Mouse (Mus musculus): ENCODE results near the gene Myo9b. TPM values are rescaled to one million over a fixed set of nuclear protein-coding genes. Genes with fewer than 3 reads are reported as not detected.
"Not testable (repeated sequence)": the region's sequence is repeated elsewhere in the genome, so short reads cannot be mapped to it uniquely, and the experiment has no call there.

Myo9b gene
- polyA plus RNA-seq, 1 experiment from 2014 or later = 71.2 TPM

GRCm38 (mm10) chr8:71291351-71291750, 18.8 kb downstream of the Myo9b start:
- CTCF ChIA-PET = no interaction called here
- ATAC-seq = no peak

GRCm38 (mm10) chr8:71293930-71294329, 21.4 kb downstream of the Myo9b start:
- DNase-seq (ENCODE audit: low read depth, low spot score); H3K27me3 ChIP-seq; CTCF ChIA-PET; ATAC-seq: not testable (repeated sequence)
- POLR2A ChIA-PET = interaction anchor here (1.1 kb wide), 1 partner anchor 30 kb away, joined by 3 read pairs; no protein-coding TSS in a partner anchor
- in situ Hi-C loops (cut with MboI; ENCODE audit: low pct_unique_long_range_greater_than_20kb) = loop anchor here (25.0 kb wide), 1 partner anchor 843 kb away; the partner anchor contains the start of gene Tpm4

More at GRCm38 (mm10) chr8:71291351-71291750, 18.8 kb downstream of the Myo9b start:
- H3K27me3 ChIP-seq = no peaks in the 10 kb centered on the region
- POLR2A ChIA-PET = no interaction called here
- DNase-seq (ENCODE audit: low read depth, low spot score) = no peak
- in situ Hi-C loops (cut with MboI; ENCODE audit: low pct_unique_long_range_greater_than_20kb) = loop anchor here (25.0 kb wide), 1 partner anchor 846 kb away; the partner anchor contains the start of gene Tpm4
- no peak for TF ChIP-seq CTCF (IDR thresholded peaks at IDR 0.05)

GRCm38 (mm10) chr8:71296188-71296621, 23.7 kb downstream of the Myo9b start:
- ATAC-seq (no peak), DNase-seq (ENCODE audit: low read depth, low spot score) (no peak)
- in situ Hi-C loops (cut with MboI; ENCODE audit: low pct_unique_long_range_greater_than_20kb) = loop anchor here (25.0 kb wide), 1 partner anchor 841 kb away; the partner anchor contains the start of gene Tpm4
- no peak for TF ChIP-seq CTCF (IDR thresholded peaks at IDR 0.05)
- ChIA-PET CTCF (interaction anchor here (1.1 to 1.7 kb wide), 5 partner anchors 9 to 29 kb away, joined by 3 to 6 read pairs (median 3); no protein-coding TSS in a partner anchor), POLR2A (no interaction called here)
- H3K27me3 ChIP-seq = no peaks in the 10 kb centered on the region

GRCm38 (mm10) chr8:71296784-71297183, 24.3 kb downstream of the Myo9b start:
- TF ChIP-seq CTCF (IDR thresholded peaks at IDR 0.05) = no peak
- CTCF ChIA-PET = interaction anchor here (1.1 to 1.7 kb wide), 6 partner anchors 10 to 29 kb away, joined by 3 to 6 read pairs (median 3); no protein-coding TSS in a partner anchor
- DNase-seq (ENCODE audit: low read depth, low spot score) (no peak), ATAC-seq (no peak)
- no peaks in the 10 kb centered on the region for H3K27me3 ChIP-seq
- POLR2A ChIA-PET = no interaction called here
- in situ Hi-C loops (cut with MboI; ENCODE audit: low pct_unique_long_range_greater_than_20kb) = loop anchor here (25.0 kb wide), 1 partner anchor 841 kb away; the partner anchor contains the start of gene Tpm4

GRCm38 (mm10) chr8:71297439-71297838, 24.9 kb downstream of the Myo9b start:
- DNase-seq (ENCODE audit: low read depth, low spot score) = no peak
- no peak for TF ChIP-seq CTCF (IDR thresholded peaks at IDR 0.05)
- CTCF ChIA-PET = interaction anchor here (0.8 to 1.7 kb wide), 6 partner anchors 9 to 20 kb away, joined by 3 to 6 read pairs (median 4); no protein-coding TSS in a partner anchor

GRCm38 (mm10) chr8:71299716-71300115, 27.2 kb downstream of the Myo9b start:
- ChIA-PET CTCF (interaction anchor here (1.1 to 2.3 kb wide), 2 partner anchors 9 to 15 kb away, joined by 3 to 6 read pairs; no protein-coding TSS in a partner anchor), POLR2A (no interaction called here)
- TF ChIP-seq CTCF (IDR thresholded peaks at IDR 0.05) = no peak
- ATAC-seq (no peak), DNase-seq (ENCODE audit: low read depth, low spot score) (no peak)
- in situ Hi-C loops (cut with MboI; ENCODE audit: low pct_unique_long_range_greater_than_20kb) = loop anchor here (25.0 kb wide), 1 partner anchor 838 kb away; the partner anchor contains the start of gene Tpm4
- no peaks in the 10 kb centered on the region for H3K27me3 ChIP-seq

More at GRCm38 (mm10) chr8:71297439-71297838, 24.9 kb downstream of the Myo9b start:
- no peaks in the 10 kb centered on the region for H3K27me3 ChIP-seq
- ATAC-seq = no peak
- in situ Hi-C loops (cut with MboI; ENCODE audit: low pct_unique_long_range_greater_than_20kb) = loop anchor here (25.0 kb wide), 1 partner anchor 840 kb away; the partner anchor contains the start of gene Tpm4
- POLR2A ChIA-PET = interaction anchor here (0.6 kb wide), 1 partner anchor 970 kb away, joined by 5 read pairs; no protein-coding TSS in a partner anchor

GRCm38 (mm10) chr8:71302788-71303187, 30.3 kb downstream of the Myo9b start:
- no peak for TF ChIP-seq CTCF (IDR thresholded peaks at IDR 0.05)
- in situ Hi-C loops (cut with MboI; ENCODE audit: low pct_unique_long_range_greater_than_20kb) = no loop called here
- ChIA-PET CTCF (no interaction called here), POLR2A (no interaction called here)
- no peak for DNase-seq (ENCODE audit: low read depth, low spot score)
- ATAC-seq = no peak
- H3K27me3 ChIP-seq = no peaks in the 10 kb centered on the region

- in situ Hi-C loops (cut with MboI; ENCODE audit: low pct_unique_long_range_greater_than_20kb) = no loop called here
- ChIA-PET POLR2A (no interaction called here), CTCF (no interaction called here)
- ATAC-seq = no peak
- no peak for TF ChIP-seq CTCF (IDR thresholded peaks at IDR 0.05)
- H3K27me3 ChIP-seq = no peaks in the 10 kb centered on the region
- no peak for DNase-seq (ENCODE audit: low read depth, low spot score)
These were observed 31.1 kb downstream of the Myo9b start for GRCm38 (mm10) chr8:71303632-71304031.

- POLR2A ChIA-PET = interaction anchor here (0.6 kb wide), 1 partner anchor 30 kb away, joined by 4 read pairs; no protein-coding TSS in a partner anchor
- no peak for DNase-seq (ENCODE audit: low read depth, low spot score)
- in situ Hi-C loops (cut with MboI; ENCODE audit: low pct_unique_long_range_greater_than_20kb) = no loop called here
- CTCF ChIA-PET = no interaction called here
- no peaks in the 10 kb centered on the region for H3K27me3 ChIP-seq
- no peak for ATAC-seq
- no peak for TF ChIP-seq CTCF (IDR thresholded peaks at IDR 0.05)
These were observed 33.5 kb downstream of the Myo9b start for GRCm38 (mm10) chr8:71305988-71306387.

GRCm38 (mm10) chr8:71307371-71307770, 34.9 kb downstream of the Myo9b start:
- POLR2A ChIA-PET = no interaction called here
- ATAC-seq (no peak), DNase-seq (ENCODE audit: low read depth, low spot score) (no peak)
- CTCF ChIA-PET = interaction anchor here (1.1 to 1.3 kb wide), 2 partner anchors 9 to 10 kb away, joined by 4 read pairs; no protein-coding TSS in a partner anchor
- in situ Hi-C loops (cut with MboI; ENCODE audit: low pct_unique_long_range_greater_than_20kb) = no loop called here
- no peaks in the 10 kb centered on the region for H3K27me3 ChIP-seq
- no peak for TF ChIP-seq CTCF (IDR thresholded peaks at IDR 0.05)

- TF ChIP-seq CTCF (IDR thresholded peaks at IDR 0.05) = no peak
- POLR2A ChIA-PET = interaction anchor here (0.6 kb wide), 1 partner anchor 101 kb away, joined by 3 read pairs; no protein-coding TSS in a partner anchor
- CTCF ChIA-PET = interaction anchor here (0.8 to 1.3 kb wide), 3 partner anchors 10 to 11 kb away, joined by 3 to 4 read pairs (median 4); no protein-coding TSS in a partner anchor
- H3K27me3 ChIP-seq = no peaks in the 10 kb centered on the region
- ATAC-seq = no peak
- in situ Hi-C loops (cut with MboI; ENCODE audit: low pct_unique_long_range_greater_than_20kb) = no loop called here
- no peak for DNase-seq (ENCODE audit: low read depth, low spot score)
These were observed 35.4 kb downstream of the Myo9b start for GRCm38 (mm10) chr8:71307913-71308312.

Data from Patski (cell line).